Mouse (Mus musculus): ENCODE measurements around the gene Gtf3c6. TPM values are rescaled to one million over a fixed set of nuclear protein-coding genes. Genes with fewer than 3 reads are reported as not detected.
A peak's percentile ranks its signal among the peaks of the same experiment; 100 is the strongest.

The Gtf3c6 gene
- total RNA-seq, 4 experiments from 2014 or later = 22.3 to 27.2 (median 23.9) TPM

DNA sequence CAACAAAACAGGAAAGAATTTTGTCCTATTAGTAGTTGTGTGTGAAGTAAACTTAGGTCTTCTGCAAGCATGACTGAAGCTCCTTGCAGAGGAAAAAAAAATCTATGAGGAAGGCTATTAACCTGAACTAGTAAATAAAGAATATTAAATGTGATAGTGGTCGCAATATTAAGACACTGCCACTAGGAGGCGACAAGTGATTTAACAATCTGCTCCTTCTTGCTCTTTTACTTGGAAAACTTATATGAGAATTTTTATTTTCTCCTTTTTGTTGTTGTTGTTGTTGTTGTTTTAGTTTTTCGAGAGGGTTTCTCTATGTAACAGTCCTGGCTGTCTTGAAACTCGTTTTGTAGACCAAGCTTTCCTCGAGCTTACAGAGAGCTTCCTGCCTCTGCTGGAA is 1.1 kb upstream of the Gtf3c6 start:
- peak; percentile 29 to 41 for DNase-seq (ENCODE audit: low spot score in 2 of 2)

DNA sequence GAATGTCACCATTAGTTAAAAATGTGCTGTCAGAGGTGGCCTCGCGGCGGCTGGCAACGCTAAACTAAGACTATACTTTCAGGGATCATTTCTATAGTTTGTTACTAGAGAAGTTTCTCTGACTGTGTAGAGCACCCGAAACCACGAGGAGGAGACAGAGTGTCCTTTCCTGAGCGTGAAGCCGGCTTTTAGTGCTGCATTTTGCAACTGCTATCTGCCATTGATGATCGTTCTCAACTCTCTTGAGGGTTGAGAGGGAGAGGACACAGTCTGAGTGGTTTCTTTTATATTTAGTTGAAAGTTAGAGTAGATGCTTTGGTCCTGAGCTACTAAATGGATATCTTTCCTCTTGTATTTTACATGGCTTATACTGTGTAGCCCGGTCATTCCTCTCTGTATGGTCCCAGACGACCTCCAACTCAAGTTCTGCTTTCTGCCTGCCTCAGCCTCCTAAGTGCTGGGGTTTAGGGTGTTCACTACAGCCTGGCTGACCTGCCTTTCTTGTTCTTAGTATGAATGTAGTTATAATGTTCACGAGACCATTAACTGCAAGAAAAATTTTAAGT is 576 bp upstream of the Gtf3c6 start:
- DNase-seq (ENCODE audit: low spot score in 2 of 2) = peak; percentile 50 to 60

DNA sequence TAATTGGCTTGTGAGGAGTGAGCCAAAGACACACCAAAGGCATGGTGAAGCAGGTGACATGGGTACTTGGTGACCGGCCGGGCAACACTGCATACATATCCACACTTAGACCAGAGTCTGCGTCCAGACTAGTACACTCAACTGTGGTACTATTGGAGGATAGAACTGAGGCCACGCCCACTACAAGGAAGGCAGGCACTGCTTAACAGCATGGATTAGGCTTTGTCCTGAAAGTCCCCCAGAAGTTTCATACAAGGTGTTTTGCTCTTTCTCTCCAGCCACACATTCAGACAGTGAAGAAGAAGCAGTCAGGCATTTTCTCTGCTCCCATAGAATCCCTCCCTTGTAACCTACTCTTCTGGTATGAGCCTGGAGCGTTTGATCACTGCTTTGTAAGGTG is 1.2 kb downstream of the Gtf3c6 start:
- DNase-seq (ENCODE audit: low spot score in 2 of 2) = peak; percentile 28 to 33

DNA sequence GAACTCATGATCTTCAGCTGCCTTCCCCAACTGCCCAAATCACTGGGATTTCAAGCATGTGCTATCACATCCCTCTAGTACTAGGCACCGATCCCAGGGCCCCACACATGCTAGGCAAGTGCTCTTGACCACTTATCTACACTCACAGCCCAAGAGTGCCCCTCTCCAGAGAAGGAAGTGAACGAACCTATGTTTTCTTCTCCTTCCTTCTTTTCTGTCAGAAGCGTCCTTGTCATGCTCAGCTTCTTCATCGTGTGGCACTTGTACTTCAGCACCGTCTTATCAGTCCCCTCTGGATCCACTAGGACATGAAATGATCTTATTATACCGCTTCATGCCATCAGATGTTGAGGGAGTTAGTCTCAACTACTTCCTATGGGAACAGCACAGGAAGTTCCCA is 6.9 kb downstream of the Gtf3c6 start:
- no peak for DNase-seq (ENCODE audit: low spot score in 2 of 2)

- DNase-seq (ENCODE audit: low spot score in 2 of 2) = no peak
These were observed 8.3 kb downstream of the Gtf3c6 start for GRCm38 (mm10) chr10:40249625-40250024.

DNA sequence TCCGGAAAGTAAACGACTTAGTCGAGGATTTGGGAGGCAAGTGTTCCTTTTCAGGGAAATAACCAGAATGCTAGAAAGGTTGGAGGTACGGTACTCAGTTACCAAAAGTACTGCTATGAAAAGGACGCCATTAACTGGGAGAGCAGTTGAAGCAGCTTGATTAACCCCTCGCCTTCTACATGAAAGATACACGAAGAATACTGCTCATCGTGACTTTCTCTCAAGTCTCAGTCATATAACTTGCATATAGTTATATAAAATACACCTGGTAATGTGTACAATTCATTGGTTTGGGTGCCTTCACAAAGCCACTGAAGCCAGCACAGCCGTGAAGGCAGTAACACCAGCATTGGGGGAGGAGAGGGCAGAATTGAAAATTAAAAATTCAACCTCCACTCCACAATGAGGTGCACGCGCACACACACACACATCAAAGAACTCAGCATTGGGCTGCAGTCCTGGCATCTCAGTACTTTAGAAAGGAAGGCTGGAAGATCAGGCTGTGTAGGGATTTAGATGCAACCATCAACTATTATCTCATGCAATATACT is 10.7 kb downstream of the Gtf3c6 start:
- peak in 1 of 2 experiments; percentile 18 for DNase-seq (ENCODE audit: low spot score in 2 of 2)

GRCm38 (mm10) chr10:40246374-40247165 is 11.3 kb downstream of the Gtf3c6 start, which contains the start of gene Rpf2:
Gene Rpf2 (minus strand): TSS chr10:40247036.
- DNase-seq (ENCODE audit: low spot score in 2 of 2) = peak; percentile 74 to 77

DNA sequence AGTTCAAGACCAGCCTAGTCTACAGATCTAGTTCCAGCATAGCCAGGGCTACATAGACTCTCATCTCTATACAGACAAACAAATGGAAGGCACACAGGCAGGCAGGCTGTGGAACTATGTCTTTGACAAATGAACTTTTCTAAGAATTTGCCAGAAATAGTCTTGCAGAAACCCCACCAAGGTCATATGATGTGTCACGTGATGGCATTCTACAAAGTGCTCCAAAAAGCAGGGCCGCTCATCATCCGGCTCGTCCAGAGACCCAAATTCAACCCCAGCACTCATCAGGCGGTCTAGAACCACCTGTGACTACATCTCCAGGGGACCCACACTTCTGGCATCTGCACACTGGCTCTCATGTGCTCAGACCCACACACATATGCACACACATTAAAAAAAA is 20.1 kb downstream of the Gtf3c6 start:
- DNase-seq (ENCODE audit: low spot score in 2 of 2) = no peak

- DNase-seq (ENCODE audit: low spot score in 2 of 2) = no peak
These were observed 24.7 kb downstream of the Gtf3c6 start for GRCm38 (mm10) chr10:40233241-40233640.

GRCm38 (mm10) chr10:40232442-40232841 is 25.5 kb downstream of the Gtf3c6 start:
- no peak for DNase-seq (ENCODE audit: low spot score in 2 of 2)

DNA sequence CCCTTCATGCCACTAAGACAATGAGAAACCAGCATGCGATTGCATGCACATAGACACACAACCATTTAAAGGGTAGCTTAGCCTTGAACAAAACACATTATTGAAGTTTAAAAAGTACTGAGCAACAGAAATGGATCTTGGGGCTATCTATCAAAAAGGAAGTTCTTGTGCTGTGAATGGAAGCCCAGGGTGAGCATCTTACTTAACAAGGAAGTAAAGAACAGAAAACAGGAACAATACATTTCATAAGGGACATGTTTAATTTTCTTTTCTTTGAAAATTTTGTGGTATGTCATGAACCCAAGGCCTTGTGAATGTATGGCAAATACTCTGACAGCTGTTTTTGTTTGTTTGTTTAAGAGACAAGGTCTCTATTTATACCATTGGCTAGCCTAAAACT is 28.2 kb downstream of the Gtf3c6 start:
- DNase-seq (ENCODE audit: low spot score in 2 of 2) = no peak

DNA sequence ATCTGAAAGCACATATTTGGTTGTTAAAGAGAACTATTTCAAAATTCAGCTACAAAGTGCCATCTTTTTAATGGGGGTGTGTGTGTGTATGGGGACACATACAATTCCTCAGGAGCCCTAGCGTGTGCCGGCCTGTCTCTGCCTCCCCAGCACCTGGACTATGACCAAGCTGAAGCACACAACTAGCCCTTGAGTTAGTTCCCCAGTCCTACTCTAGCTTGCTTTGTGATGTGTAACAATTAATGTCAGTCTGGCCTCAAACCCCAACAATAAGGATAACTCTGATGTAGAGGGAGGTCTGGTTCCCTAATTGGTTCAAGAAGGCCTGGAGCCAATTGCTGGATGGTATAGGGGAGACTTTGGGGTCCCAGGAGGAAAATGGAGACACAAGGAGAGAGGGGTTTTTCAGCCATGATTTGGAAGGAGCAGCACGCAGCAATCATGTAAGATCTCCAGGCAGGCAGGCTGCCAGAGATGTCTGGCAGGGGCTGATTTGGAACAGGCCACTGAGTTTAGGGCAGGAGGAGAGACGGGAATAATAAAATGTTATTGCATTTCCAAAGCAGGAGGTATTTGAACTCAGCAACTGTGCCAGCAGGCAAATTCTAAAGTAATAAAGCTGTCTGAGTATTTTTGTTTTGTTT is 30.1 kb downstream of the Gtf3c6 start:
- no peak for DNase-seq (ENCODE audit: low spot score in 2 of 2)

GRCm38 (mm10) chr10:40218874-40219273 is 39.0 kb downstream of the Gtf3c6 start:
- DNase-seq (ENCODE audit: low spot score in 2 of 2) = peak in 1 of 2 experiments; percentile 11

- peak; percentile 83 to 94 for DNase-seq (ENCODE audit: low spot score in 2 of 2)
These were observed 45.3 kb downstream of the Gtf3c6 start for GRCm38 (mm10) chr10:40212443-40213169.

Other genes starting within 250 kb of the Gtf3c6 start
- 1 to 10 TPM in 2 of 4 experiments, under 1 TPM in 2; 0.50 to 1.9 (median 1.0) TPM for gene Mfsd4b1, start 232.8 kb downstream of the Gtf3c6 start, total RNA-seq (2022)
- 1 to 10 TPM; 3.9 to 5.0 (median 4.3) TPM for gene Slc16a10, start 115.8 kb downstream of the Gtf3c6 start, total RNA-seq (2022)
- gene Rpf2, start 11.1 kb downstream of the Gtf3c6 start, total RNA-seq (2022) = 10 to 100 TPM; 16.2 to 23.9 (median 22.2) TPM
- gene Amd1, start 44.1 kb upstream of the Gtf3c6 start, total RNA-seq (2022) = 10 to 100 TPM; 72.0 to 95.1 (median 79.5) TPM
- 10 to 100 TPM; 32.8 to 35.1 (median 34.0) TPM for gene Cdk19, start 81.5 kb upstream of the Gtf3c6 start, total RNA-seq (2022)

Measured in layer of hippocampus, adult 8-10 months (tissue).